Mouse (Mus musculus) embryonic facial prominence, embryonic 11.5 days (tissue): Measurements from ENCODE around the gene Pate2. TPM values are rescaled to one million over a fixed set of nuclear protein-coding genes. Genes with fewer than 3 reads are reported as not detected.
"Not testable (repeated sequence)": the region's sequence is repeated elsewhere in the genome, so short reads cannot be mapped to it uniquely, and the experiment has no call there.

ENCODE experiments used
- ATAC-seq: fragments of 200-750 bp; cut with Nextera tagmentation; replicated peaks from 2 replicates; pipeline ENCODE4 v1.8.0; 2017; ENCODE audit warnings: low read depth; ENCODE audit not compliant: insufficient number of reproducible peaks, low FRiP score, low TSS enrichment
- DNase-seq: peaks from one replicate; pipeline ENCODE4 v3.0.0-alpha.2; 2015; ENCODE audit warnings: low spot score
- H3K27ac ChIP-seq: fragments of 300-500 bp; sonication (generic); replicated peaks from 2 replicates; pipeline ENCODE4 v1.5.1; 2014; ENCODE audit warnings: mild to moderate bottlenecking, low read depth, low read length, control low read depth
- H3K27me3 ChIP-seq: fragments of 300-500 bp; sonication (generic); 2 replicates; pipeline ENCODE4 v1.6.1; 2014; ENCODE audit warnings: mild to moderate bottlenecking, low read length, moderate library complexity, mixed read lengths; ENCODE audit not compliant: control insufficient read depth, insufficient read depth
- H3K36me3 ChIP-seq: fragments of 300-500 bp; sonication (generic); replicated peaks from 2 replicates; pipeline ENCODE4 v1.6.1; 2014; ENCODE audit warnings: low read depth, mild to moderate bottlenecking, low read length, moderate library complexity, mixed read lengths; ENCODE audit not compliant: control insufficient read depth, insufficient read depth
- H3K4me1 ChIP-seq: fragments of 300-500 bp; sonication (generic); 2 replicates; pipeline ENCODE4 v1.6.1; 2014; ENCODE audit warnings: low read length, mixed read lengths; ENCODE audit not compliant: control insufficient read depth, insufficient read depth
- H3K4me2 ChIP-seq: fragments of 300-500 bp; sonication (generic); 2 replicates; pipeline ENCODE4 v1.6.1; 2014; ENCODE audit warnings: low read depth, mild to moderate bottlenecking, control low read depth, low read length, moderate library complexity
- H3K4me3 ChIP-seq: fragments of 300-500 bp; sonication (generic); 2 replicates; pipeline ENCODE4 v1.5.1; 2014; ENCODE audit warnings: low read depth, low read length, control low read depth
- H3K9ac ChIP-seq: fragments of 300-500 bp; sonication (generic); replicated peaks from 2 replicates; pipeline ENCODE4 v1.6.1; 2014; ENCODE audit warnings: mild to moderate bottlenecking, control low read depth, low read length
- H3K9me3 ChIP-seq: fragments of 300-500 bp; sonication (generic); replicated peaks from 2 replicates; pipeline ENCODE4 v1.6.1; 2016; ENCODE audit warnings: mild to moderate bottlenecking, low read length, inconsistent platforms, mixed read lengths; ENCODE audit not compliant: control insufficient read depth
- WGBS: fragments of 180-500 bp; shearing (Covaris S2); extraction: QIAGEN DNeasy Blood & Tissue Kit; methylation state at CpG from one replicate; pipeline ENCODE4 v1.1.7; 2014; 5-methylcytosine and 5-hydroxymethylcytosine counted together
- polyA plus RNA-seq: library from polyadenylated mRNA; unstranded; fragments of >200 nt; fragmentation: Nextera tagmentation; extraction: Ambion mirVana; gene quantifications from 2 replicates; pipeline ENCODE4 v1.2.1, GENCODE M21; 2014

Pate2 gene
- polyA plus RNA-seq, 1 experiment from 2014 or later, result 0.74 TPM

DNA sequence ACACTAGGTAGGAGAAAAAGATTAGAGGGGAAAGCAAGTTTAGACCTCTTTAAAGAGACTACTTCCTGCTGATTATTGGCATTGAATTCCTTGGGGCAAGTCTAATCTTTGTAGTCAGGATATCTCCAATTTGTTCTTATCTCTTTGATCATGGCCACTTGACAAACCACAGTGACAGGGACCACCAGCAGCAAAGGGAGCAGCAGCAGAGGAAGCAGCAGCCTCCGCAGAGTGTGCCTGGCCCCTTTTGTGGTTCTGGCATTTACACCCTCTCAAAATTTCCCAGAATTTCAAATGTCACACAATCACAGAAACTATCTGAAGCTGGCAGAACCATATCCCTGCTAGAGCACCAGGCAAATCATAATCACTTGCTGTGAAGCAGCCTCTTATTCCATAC, 17.6 kb downstream of the Pate2 start:
- WGBS, result 56% methylated on average over 1 of the region's 1 CpGs
- Histone ChIP-seq H3K4me2 (no peak overlapping the region), H3K27me3 (no peaks in the 10 kb centered on the region), H3K9me3 (no peaks in the 10 kb centered on the region), H3K36me3 (no peaks in the 10 kb centered on the region), H3K9ac (no peak overlapping the region), H3K27ac (no peak overlapping the region), H3K4me3 (no peak overlapping the region), H3K4me1 (no peaks in the 10 kb centered on the region)
- DNase-seq (no peak), ATAC-seq (no peak)

DNA sequence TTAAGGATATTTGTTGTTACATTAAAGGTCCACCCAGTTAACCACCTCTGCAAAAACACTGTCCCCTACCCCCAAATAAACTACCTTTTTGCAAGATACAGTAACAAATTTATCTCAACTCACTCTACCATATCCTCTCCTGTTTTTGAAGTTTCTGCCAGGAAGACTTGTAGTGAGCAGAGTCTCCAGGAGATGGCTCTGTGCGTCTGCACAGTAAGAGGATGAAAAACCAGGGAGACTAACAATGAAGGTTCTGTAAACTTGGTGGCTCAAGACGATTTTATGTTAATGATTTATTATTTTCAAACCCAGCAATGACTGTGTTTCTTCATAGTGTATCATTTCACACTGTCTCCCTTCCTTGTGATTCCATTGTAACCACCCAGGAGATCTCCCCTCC, 22.8 kb downstream of the Pate2 start:
- H3K4me3 ChIP-seq, result no peak overlapping the region
- no peak overlapping the region for H3K4me2 ChIP-seq
- H3K9ac ChIP-seq, result no peak overlapping the region
- no peaks in the 10 kb centered on the region for H3K9me3 ChIP-seq
- no peak overlapping the region for H3K27ac ChIP-seq
- H3K36me3 ChIP-seq, result no peaks in the 10 kb centered on the region
- no peaks in the 10 kb centered on the region for H3K27me3 ChIP-seq
- WGBS, result 14% methylated on average over 2 of the region's 2 CpGs
- DNase-seq, result peak; percentile 30
- ATAC-seq, result no peak
- no peaks in the 10 kb centered on the region for H3K4me1 ChIP-seq

DNA sequence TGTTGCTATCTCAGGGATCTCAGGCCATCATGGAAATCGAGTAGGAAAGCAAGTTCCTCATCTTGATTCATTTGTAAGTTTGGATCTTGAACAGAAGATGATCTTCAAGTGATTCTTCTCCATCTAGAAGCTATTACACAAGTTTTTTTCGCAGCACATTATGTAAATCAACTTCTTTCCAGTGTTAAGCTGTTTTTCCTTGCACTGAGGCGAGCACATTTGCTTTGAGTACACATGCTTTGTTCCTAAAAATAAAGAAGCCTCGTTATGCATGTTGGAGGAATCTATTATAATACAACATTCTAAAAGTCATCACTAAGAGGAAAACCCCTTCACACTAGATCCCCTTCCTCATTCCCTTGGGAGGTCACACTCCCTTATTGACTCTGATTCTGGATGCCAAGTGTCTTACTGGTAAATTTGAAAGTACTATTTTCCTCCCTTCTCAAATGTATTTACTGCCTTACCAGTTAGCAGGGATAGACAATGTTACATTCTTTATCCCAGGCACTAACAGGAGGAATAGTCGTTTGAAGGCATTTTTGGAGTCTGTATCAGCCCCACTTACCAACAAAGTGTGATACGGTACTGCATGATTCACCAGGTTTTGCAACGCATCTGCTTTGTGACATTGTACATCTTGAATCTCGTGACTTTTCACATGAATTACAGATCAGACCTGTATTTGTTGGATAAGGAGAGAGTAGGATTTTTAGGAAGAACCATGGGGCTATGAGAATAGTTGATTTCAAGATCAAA, 37.7 kb downstream of the Pate2 start:
- H3K4me1 ChIP-seq, result no peaks in the 10 kb centered on the region
- ATAC-seq (no peak), DNase-seq (no peak)
- no peaks in the 10 kb centered on the region for H3K36me3 ChIP-seq
- no peak overlapping the region for H3K9ac ChIP-seq
- no peak overlapping the region for H3K4me2 ChIP-seq
- H3K27ac ChIP-seq, result no peak overlapping the region
- H3K27me3 ChIP-seq, result no peaks in the 10 kb centered on the region
- 69% methylated on average over 8 of the region's 8 CpGs for WGBS
- H3K4me3 ChIP-seq, result no peak overlapping the region
- no peaks in the 10 kb centered on the region for H3K9me3 ChIP-seq

DNA sequence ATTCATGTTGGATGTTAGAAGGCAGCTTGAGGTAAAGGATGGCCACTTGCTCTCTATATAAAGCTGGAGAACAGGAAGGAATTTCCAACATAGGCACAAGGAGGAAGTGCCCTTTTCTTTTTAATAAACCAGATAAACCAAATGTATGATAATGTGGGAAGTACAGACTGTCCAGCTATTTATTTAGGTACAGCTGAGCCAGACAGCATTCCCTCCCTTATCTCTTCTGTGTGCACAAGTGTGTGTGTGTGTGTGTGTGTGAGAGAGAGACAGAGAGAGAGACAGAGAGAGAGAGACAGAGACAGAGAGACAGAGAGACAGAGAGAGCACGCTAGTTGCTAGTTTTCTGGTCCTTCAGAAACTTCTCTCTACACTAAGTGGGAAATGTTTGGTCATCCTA, 41.8 kb downstream of the Pate2 start, which contains the start of gene Pate4:
Gene Pate4 (minus strand): TSS at position 101 of the 400 bp plus-strand sequence.
- Histone ChIP-seq H3K27ac (no peak within 1 kb of the TSS), H3K36me3 (no peaks in the 10 kb centered on the region), H3K4me3 (no peak within 1 kb of the TSS), H3K9ac (no peak within 1 kb of the TSS), H3K27me3 (no peaks in the 10 kb centered on the region), H3K9me3 (no peaks in the 10 kb centered on the region), H3K4me1 (no peaks in the 10 kb centered on the region), H3K4me2 (no peak within 1 kb of the TSS)
- no peak for DNase-seq
- ATAC-seq, result no peak
- WGBS, result 71% methylated on average over 1 of the region's 1 CpGs

DNA sequence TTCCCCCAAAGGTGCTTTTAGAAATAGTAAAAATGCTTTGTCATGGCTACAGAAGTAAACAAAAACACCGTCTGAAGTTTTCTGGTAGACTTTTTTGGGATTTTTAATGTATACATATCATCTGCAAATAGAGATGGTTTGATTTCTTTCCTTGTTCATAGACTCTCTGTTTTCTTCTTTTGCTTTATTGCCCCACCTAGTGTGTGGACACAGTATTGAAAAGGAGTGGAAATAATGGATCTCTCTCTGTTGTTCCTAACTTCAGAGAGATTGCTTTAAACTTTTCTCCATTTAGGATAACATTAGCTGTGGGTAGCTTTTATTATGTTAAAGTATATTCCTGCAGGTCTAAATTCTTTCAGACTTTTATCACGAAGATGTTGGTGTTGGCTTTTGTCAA, 43.9 kb downstream of the Pate2 start:
- ATAC-seq (no peak), DNase-seq (no peak)
- no peaks in the 10 kb centered on the region for H3K36me3 ChIP-seq
- no peaks in the 10 kb centered on the region for H3K4me1 ChIP-seq
- no peak overlapping the region for H3K27ac ChIP-seq
- H3K9me3 ChIP-seq, result no peaks in the 10 kb centered on the region
- no peak overlapping the region for H3K9ac ChIP-seq
- no peak overlapping the region for H3K4me3 ChIP-seq
- H3K4me2 ChIP-seq, result no peak overlapping the region
- 29% methylated on average over 2 of the region's 2 CpGs for WGBS
- H3K27me3 ChIP-seq, result no peaks in the 10 kb centered on the region

DNA sequence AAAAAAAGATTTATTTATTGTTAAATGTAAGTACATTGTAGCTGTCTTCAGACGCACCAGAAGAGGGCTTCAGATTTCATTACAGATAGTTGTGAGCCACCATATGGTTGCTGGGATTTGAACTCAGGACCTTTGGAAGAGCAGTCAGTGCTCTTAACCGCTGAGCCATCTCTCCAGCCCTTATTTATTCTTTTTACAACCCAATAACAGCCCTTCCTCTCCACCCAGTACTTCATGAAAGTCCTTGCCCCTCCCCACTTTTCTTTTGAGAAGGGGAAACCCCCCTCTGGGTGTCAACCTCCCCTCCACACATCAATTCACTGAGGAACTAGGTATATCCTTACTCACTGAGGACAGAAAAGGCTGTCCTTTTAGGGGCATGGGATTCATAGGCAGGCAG, 46.7 kb downstream of the Pate2 start:
- not testable (repeated sequence) for H3K36me3 ChIP-seq, H3K4me2 ChIP-seq, ATAC-seq, H3K27me3 ChIP-seq, DNase-seq, H3K4me1 ChIP-seq, H3K9me3 ChIP-seq, H3K27ac ChIP-seq, H3K4me3 ChIP-seq, H3K9ac ChIP-seq
- 72% methylated on average over 2 of the region's 2 CpGs for WGBS

DNA sequence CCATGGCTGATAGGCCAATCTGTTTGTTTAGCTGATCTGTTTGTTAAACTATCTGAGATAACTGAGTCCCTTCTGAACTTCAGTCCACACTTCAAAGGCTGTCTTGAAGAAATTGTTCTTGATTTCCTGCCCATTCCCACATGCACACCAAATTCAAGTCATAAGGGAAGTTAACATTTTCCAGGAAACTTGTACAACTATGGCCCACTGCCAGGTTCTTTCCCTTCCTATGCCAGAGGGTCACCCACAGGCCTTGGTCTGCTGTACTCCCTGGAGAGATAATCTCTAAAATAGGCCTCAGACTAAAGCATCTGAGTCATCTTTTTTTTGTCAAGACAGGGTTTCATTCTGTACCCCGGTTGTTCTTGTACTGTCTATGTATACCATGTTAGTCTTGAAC, 62.9 kb downstream of the Pate2 start:
- no peaks in the 10 kb centered on the region for H3K9me3 ChIP-seq
- ATAC-seq (no peak), DNase-seq (no peak)
- H3K27me3 ChIP-seq, result no peaks in the 10 kb centered on the region
- H3K4me3 ChIP-seq, result no peak overlapping the region
- no peak overlapping the region for H3K27ac ChIP-seq
- H3K9ac ChIP-seq, result no peak overlapping the region
- H3K36me3 ChIP-seq, result no peaks in the 10 kb centered on the region
- WGBS, result 83% methylated on average over 1 of the region's 1 CpGs
- H3K4me2 ChIP-seq, result no peak overlapping the region
- H3K4me1 ChIP-seq, result no peaks in the 10 kb centered on the region

DNA sequence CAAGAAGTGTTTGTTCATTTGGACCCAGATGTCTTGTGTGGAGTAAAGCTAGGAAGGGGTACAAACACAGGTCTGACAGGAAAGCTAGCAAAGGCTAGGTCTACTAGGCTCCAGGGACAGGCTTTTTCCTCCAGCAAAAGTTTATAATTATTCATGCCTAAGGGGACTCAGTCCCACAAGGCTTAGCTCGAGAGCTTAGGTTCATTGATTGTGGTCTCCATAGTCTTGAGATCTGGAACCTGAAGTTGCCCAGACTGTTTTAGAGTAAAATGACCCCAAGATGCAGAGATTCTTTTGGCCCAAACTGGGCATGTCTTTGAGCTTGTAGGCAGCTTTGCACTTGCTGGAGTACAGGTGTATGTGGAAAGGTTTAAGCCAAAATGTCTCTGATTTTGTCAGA, 78.0 kb downstream of the Pate2 start, which contains the start of gene Pate3:
Gene Pate3 (minus strand): TSS at position 101 of the 400 bp plus-strand sequence.
- no peak for ATAC-seq
- Histone ChIP-seq H3K4me2 (no peak within 1 kb of the TSS), H3K27me3 (no peaks in the 10 kb centered on the region), H3K9ac (no peak within 1 kb of the TSS), H3K27ac (no peak within 1 kb of the TSS), H3K4me3 (no peak within 1 kb of the TSS), H3K36me3 (no peaks in the 10 kb centered on the region), H3K9me3 (no peaks in the 10 kb centered on the region), H3K4me1 (no peaks in the 10 kb centered on the region)
- no peak for DNase-seq
- 74% methylated on average over 1 of the region's 1 CpGs for WGBS
